Mouse (Mus musculus): ENCODE measurements around the gene Tap2. TPM values are rescaled to one million over a fixed set of nuclear protein-coding genes. Genes with fewer than 3 reads are reported as not detected.
"Not testable (repeated sequence)": the region's sequence is repeated elsewhere in the genome, so short reads cannot be mapped to it uniquely, and the experiment has no call there.

The Tap2 gene
- polyA plus RNA-seq, 2 experiments from 2014 or later: 78.9 to 260 TPM

GRCm38 (mm10) chr17:34217216-34217928 lies 14.0 kb downstream of the Tap2 start:
- ATAC-seq: no peak

- ATAC-seq: no peak
These were observed 14.7 kb downstream of the Tap2 start for GRCm38 (mm10) chr17:34217986-34218385.

GRCm38 (mm10) chr17:34218675-34219074 lies 15.3 kb downstream of the Tap2 start:
- ATAC-seq: peak; percentile 72

- ATAC-seq: peak; percentile 63
These were observed 15.8 kb downstream of the Tap2 start for GRCm38 (mm10) chr17:34219096-34219495.

- ATAC-seq: not testable (repeated sequence)
These were observed 16.5 kb downstream of the Tap2 start for GRCm38 (mm10) chr17:34219801-34220200.

- ATAC-seq: not testable (repeated sequence)
These were observed 17.1 kb downstream of the Tap2 start for GRCm38 (mm10) chr17:34220401-34220800.

GRCm38 (mm10) chr17:34224816-34225215 lies 21.5 kb downstream of the Tap2 start:
- no peak for ATAC-seq

GRCm38 (mm10) chr17:34225426-34225825 lies 22.1 kb downstream of the Tap2 start:
- no peak for ATAC-seq

GRCm38 (mm10) chr17:34225911-34226310 lies 22.6 kb downstream of the Tap2 start:
- ATAC-seq: not testable (repeated sequence)

- not testable (repeated sequence) for ATAC-seq
These were observed 27.6 kb downstream of the Tap2 start for GRCm38 (mm10) chr17:34230971-34231370.

- not testable (repeated sequence) for ATAC-seq
These were observed 28.7 kb downstream of the Tap2 start for GRCm38 (mm10) chr17:34232021-34232420.

- ATAC-seq: peak; percentile 85
These were observed 31.6 kb downstream of the Tap2 start for GRCm38 (mm10) chr17:34234926-34235325.

- ATAC-seq: no peak
These were observed 33.4 kb downstream of the Tap2 start for GRCm38 (mm10) chr17:34236691-34237090.

GRCm38 (mm10) chr17:34237741-34238140 lies 34.4 kb downstream of the Tap2 start:
- no peak for ATAC-seq

GRCm38 (mm10) chr17:34238706-34239105 lies 35.4 kb downstream of the Tap2 start, which contains the start of gene H2-Ob:
H2-Ob (plus strand) TSS chr17:34238903.
- ATAC-seq: peak; percentile 79

- ATAC-seq: peak; percentile 55
These were observed 36.3 kb downstream of the Tap2 start for GRCm38 (mm10) chr17:34239601-34240041.

- no peak for ATAC-seq
These were observed 37.0 kb downstream of the Tap2 start for GRCm38 (mm10) chr17:34240366-34240765.

- no peak for ATAC-seq
These were observed 37.6 kb downstream of the Tap2 start for GRCm38 (mm10) chr17:34240916-34241315.

GRCm38 (mm10) chr17:34244656-34245055 lies 41.3 kb downstream of the Tap2 start:
- no peak for ATAC-seq

- no peak for ATAC-seq
These were observed 43.7 kb downstream of the Tap2 start for GRCm38 (mm10) chr17:34247047-34247446.

- ATAC-seq: no peak
These were observed 45.4 kb downstream of the Tap2 start for GRCm38 (mm10) chr17:34248764-34249163.

- ATAC-seq: no peak
These were observed 46.0 kb downstream of the Tap2 start for GRCm38 (mm10) chr17:34249361-34249760.

GRCm38 (mm10) chr17:34249878-34250277 lies 46.6 kb downstream of the Tap2 start:
- ATAC-seq: peak; percentile 76

GRCm38 (mm10) chr17:34251666-34252065 lies 48.3 kb downstream of the Tap2 start:
- ATAC-seq: no peak

- no peak for ATAC-seq
These were observed 53.2 kb downstream of the Tap2 start for GRCm38 (mm10) chr17:34256501-34256900.
